Mouse (Mus musculus): ENCODE data around the gene Psmb8.
A peak's percentile ranks its signal among the peaks of the same experiment; 100 is the strongest.

Gene Psmb8

GRCm38 (mm10) chr17:34196941-34197894 is at the start of gene Psmb8:
Psmb8 (plus strand) TSS chr17:34197721.
- peak; percentile 81 for DNase-seq (ENCODE audit: low spot score)

- no peak for DNase-seq (ENCODE audit: low spot score)
Observed at GRCm38 (mm10) chr17:34152923-34153322, 44.6 kb upstream of the Psmb8 start, which contains the start of gene H2-DMb1. H2-DMb1 (plus strand) TSS chr17:34153072.

- DNase-seq (ENCODE audit: low spot score): no peak
Observed at GRCm38 (mm10) chr17:34155534-34155933, 42.0 kb upstream of the Psmb8 start.

- no peak for DNase-seq (ENCODE audit: low spot score)
Observed at GRCm38 (mm10) chr17:34164202-34164895, 33.2 kb upstream of the Psmb8 start.

- DNase-seq (ENCODE audit: low spot score): no peak
Observed at GRCm38 (mm10) chr17:34165033-34165730, 32.3 kb upstream of the Psmb8 start.

- DNase-seq (ENCODE audit: low spot score): no peak
Observed at GRCm38 (mm10) chr17:34169279-34169678, 28.2 kb upstream of the Psmb8 start.

- no peak for DNase-seq (ENCODE audit: low spot score)
Observed at GRCm38 (mm10) chr17:34170487-34170876, 27.0 kb upstream of the Psmb8 start.

- DNase-seq (ENCODE audit: low spot score): peak; percentile 66
Observed at GRCm38 (mm10) chr17:34170877-34171498, 26.5 kb upstream of the Psmb8 start.

- DNase-seq (ENCODE audit: low spot score): no peak
Observed at GRCm38 (mm10) chr17:34172528-34172927, 25.0 kb upstream of the Psmb8 start.

GRCm38 (mm10) chr17:34174075-34174474 is 23.4 kb upstream of the Psmb8 start:
- no peak for DNase-seq (ENCODE audit: low spot score)

- no peak for DNase-seq (ENCODE audit: low spot score)
Observed at GRCm38 (mm10) chr17:34177179-34177578, 20.3 kb upstream of the Psmb8 start.

GRCm38 (mm10) chr17:34179019-34179418 is 18.5 kb upstream of the Psmb8 start:
- DNase-seq (ENCODE audit: low spot score): no peak

GRCm38 (mm10) chr17:34179913-34180859 is 17.3 kb upstream of the Psmb8 start:
- DNase-seq (ENCODE audit: low spot score): no peak

- DNase-seq (ENCODE audit: low spot score): no peak
Observed at GRCm38 (mm10) chr17:34183564-34184219, 13.8 kb upstream of the Psmb8 start.

GRCm38 (mm10) chr17:34185526-34185925 is 12.0 kb upstream of the Psmb8 start:
- no peak for DNase-seq (ENCODE audit: low spot score)

GRCm38 (mm10) chr17:34186885-34187260 is 10.6 kb upstream of the Psmb8 start:
- DNase-seq (ENCODE audit: low spot score): no peak

- peak; percentile 89 for DNase-seq (ENCODE audit: low spot score)
Observed at GRCm38 (mm10) chr17:34187261-34187916, 10.1 kb upstream of the Psmb8 start, which contains the start of the genes Tap1 and Psmb9. Tap1 (plus strand) TSS chr17:34187553. Psmb9 (minus strand) TSS chr17:34187764.

GRCm38 (mm10) chr17:34188010-34188409 is 9.5 kb upstream of the Psmb8 start:
- DNase-seq (ENCODE audit: low spot score): no peak

- DNase-seq (ENCODE audit: low spot score): no peak
Observed at GRCm38 (mm10) chr17:34188986-34189385, 8.5 kb upstream of the Psmb8 start.

GRCm38 (mm10) chr17:34192852-34193251 is 4.7 kb upstream of the Psmb8 start:
- no peak for DNase-seq (ENCODE audit: low spot score)

Measured in testis, postnatal 14 days (tissue).